Mouse (Mus musculus) G1E (cell line): ENCODE measurements around the gene Gramd1b. TPM values are rescaled to one million over a fixed set of nuclear protein-coding genes. Genes with fewer than 3 reads are reported as not detected.

ENCODE experiments used
- ATAC-seq: 2 replicates; pipeline ENCODE4 v1.8.0; 2016; ENCODE audit warnings: mild to moderate bottlenecking; ENCODE audit not compliant: insufficient number of reproducible peaks, poor library complexity, low FRiP score, severe bottlenecking; ENCODE audit errors: extremely low read depth
- DNase-seq: peaks from one replicate; pipeline ENCODE4 v3.0.0; 2012; ENCODE audit warnings: low spot score
- H3K27me3 ChIP-seq: 2 replicates; pipeline ENCODE4 v1.6.1; 2012; ENCODE audit warnings: mild to moderate bottlenecking, low read length, inconsistent platforms; ENCODE audit not compliant: insufficient read depth
- H3K36me3 ChIP-seq: replicated peaks from 2 replicates; pipeline ENCODE3; 2012; ENCODE audit warnings: mild to moderate bottlenecking, inconsistent platforms
- H3K4me1 ChIP-seq: 2 replicates; pipeline ENCODE4 v1.6.1; 2012; ENCODE audit warnings: low read depth, low read length, inconsistent platforms, mixed read lengths; ENCODE audit not compliant: insufficient read depth
- H3K4me3 ChIP-seq: 2 replicates; pipeline ENCODE4 v1.5.1; 2012; ENCODE audit warnings: low read depth, mild to moderate bottlenecking, inconsistent platforms, low read length, moderate library complexity, mixed read lengths
- H3K9me3 ChIP-seq: replicated peaks from 2 replicates; pipeline ENCODE4 v1.6.1; 2012; ENCODE audit warnings: inconsistent platforms
- CTCF ChIP-seq: IDR thresholded peaks from 2 replicates; pipeline ENCODE4 v1.5.1; 2012; ENCODE audit warnings: low read depth, low read length, inconsistent platforms, mixed read lengths
- GATA1 ChIP-seq: IDR thresholded peaks from 2 replicates; pipeline ENCODE4 v1.6.1; 2012; ENCODE audit warnings: borderline replicate concordance, low read length, inconsistent platforms, mixed read lengths
- GATA2 ChIP-seq: IDR thresholded peaks from 2 replicates; pipeline ENCODE4 v1.6.1; 2012; ENCODE audit warnings: low read depth, low read length, inconsistent platforms, borderline replicate concordance
- POLR2AphosphoS5 ChIP-seq: IDR thresholded peaks from 2 replicates; pipeline ENCODE4 v1.6.1; 2012; ENCODE audit warnings: low read depth, low read length, inconsistent platforms; ENCODE audit not compliant: insufficient replicate concordance
- TAL1 ChIP-seq: conservative IDR thresholded peaks from 2 replicates; pipeline ENCODE4 v1.6.1; 2012; ENCODE audit warnings: low read depth, low read length, inconsistent platforms, mixed read lengths
- polyA plus RNA-seq: library from polyadenylated mRNA; stranded (reverse); fragments of >175 nt; gene quantifications from 2 replicates; pipeline ENCODE4 v1.2.3, GENCODE M21; 2012
- total RNA-seq, 2 experiments: library from RNA; stranded (forward) in 1 of 2; stranded (reverse) in 1 of 2; fragments of 200-1000 nt in 1 of 2; fragments of >200 nt in 1 of 2; fragmentation: Nextera tagmentation in 1 of 2; gene quantifications; 2 replicates each; pipeline ENCODE4 v1.2.3; 2014 to 2017

The Gramd1b gene
- total and polyA plus RNA-seq, 3 experiments, result 1.3 to 2.1 TPM; not detected in 1

- TF ChIP-seq TAL1 (no peak), CTCF (no peak), GATA1 (no peak), GATA2 (no peak), POLR2AphosphoS5 (no peak)
- DNase-seq (no peak), ATAC-seq (no peak)
- H3K4me3 ChIP-seq, result no peak overlapping the region
- H3K27me3 ChIP-seq, result 0 out of 2 replicates have a peak, but pooled peaks cover 3% of the 10 kb centered on the region
- H3K4me1 ChIP-seq, result no peaks in the 10 kb centered on the region
- peaks cover 10% of the 10 kb centered on the region; the same call in 1 of the 2 replicates for H3K9me3 ChIP-seq
- no peaks in the 10 kb centered on the region for H3K36me3 ChIP-seq
These were observed 122.8 kb downstream of the Gramd1b start for GRCm38 (mm10) chr9:40408415-40408814.

GRCm38 (mm10) chr9:40407876-40408275 lies 123.3 kb downstream of the Gramd1b start:
- Histone ChIP-seq H3K9me3 (peaks cover 5% of the 10 kb centered on the region; the same call in 1 of the 2 replicates), H3K36me3 (no peaks in the 10 kb centered on the region), H3K4me3 (no peak overlapping the region), H3K4me1 (no peaks in the 10 kb centered on the region), H3K27me3 (no peaks in the 10 kb centered on the region)
- no peak for DNase-seq
- ATAC-seq, result no peak
- TF ChIP-seq POLR2AphosphoS5, result no peak
- TF ChIP-seq TAL1, result no peak
- TF ChIP-seq GATA2, result no peak
- no peak for TF ChIP-seq GATA1
- TF ChIP-seq CTCF, result no peak

GRCm38 (mm10) chr9:40405804-40406203 lies 125.4 kb downstream of the Gramd1b start:
- no peak overlapping the region for H3K4me3 ChIP-seq
- no peak for TF ChIP-seq TAL1
- TF ChIP-seq GATA2, result no peak
- no peak for TF ChIP-seq CTCF
- TF ChIP-seq GATA1, result no peak
- TF ChIP-seq POLR2AphosphoS5, result no peak

GRCm38 (mm10) chr9:40405263-40405662 lies 125.9 kb downstream of the Gramd1b start:
- H3K27me3 ChIP-seq, result no peaks in the 10 kb centered on the region
- H3K9me3 ChIP-seq, result peaks cover 17% of the 10 kb centered on the region
- no peak for DNase-seq
- ATAC-seq, result no peak
- H3K4me1 ChIP-seq, result no peaks in the 10 kb centered on the region
- no peaks in the 10 kb centered on the region for H3K36me3 ChIP-seq
- H3K4me3 ChIP-seq, result no peak overlapping the region
- no peak for TF ChIP-seq GATA2
- no peak for TF ChIP-seq POLR2AphosphoS5
- TF ChIP-seq TAL1, result no peak
- TF ChIP-seq CTCF, result no peak
- TF ChIP-seq GATA1, result no peak

More at GRCm38 (mm10) chr9:40405804-40406203, 125.4 kb downstream of the Gramd1b start:
- Histone ChIP-seq H3K27me3 (no peaks in the 10 kb centered on the region), H3K36me3 (no peaks in the 10 kb centered on the region), H3K4me1 (no peaks in the 10 kb centered on the region), H3K9me3 (peaks cover 17% of the 10 kb centered on the region)
- ATAC-seq (no peak), DNase-seq (no peak)

GRCm38 (mm10) chr9:40404637-40405036 lies 126.5 kb downstream of the Gramd1b start:
- no peaks in the 10 kb centered on the region for H3K36me3 ChIP-seq
- TF ChIP-seq GATA2 (no peak), GATA1 (no peak), CTCF (no peak), TAL1 (no peak)
- DNase-seq (no peak), ATAC-seq (no peak)
- no peaks in the 10 kb centered on the region; the same call in 1 of the 2 replicates for H3K27me3 ChIP-seq
- H3K4me3 ChIP-seq, result no peak overlapping the region
- H3K4me1 ChIP-seq, result no peaks in the 10 kb centered on the region
- peaks cover 19% of the 10 kb centered on the region for H3K9me3 ChIP-seq

- H3K27me3 ChIP-seq, result no peaks in the 10 kb centered on the region; the same call in 1 of the 2 replicates
- H3K4me1 ChIP-seq, result no peaks in the 10 kb centered on the region
- H3K36me3 ChIP-seq, result no peaks in the 10 kb centered on the region
- TF ChIP-seq POLR2AphosphoS5, result no peak
- TF ChIP-seq TAL1, result no peak
- no peak for TF ChIP-seq GATA2
- no peak for TF ChIP-seq CTCF
- TF ChIP-seq GATA1, result no peak
- no peak overlapping the region for H3K4me3 ChIP-seq
- ATAC-seq (no peak), DNase-seq (no peak)
- H3K9me3 ChIP-seq, result peaks cover 20% of the 10 kb centered on the region
These were observed 127.4 kb downstream of the Gramd1b start for GRCm38 (mm10) chr9:40403750-40404149.
